Mouse (Mus musculus) heart, embryonic 15.5 days (tissue): ENCODE measurements around the gene H2-Ab1. TPM values are rescaled to one million over a fixed set of nuclear protein-coding genes. Genes with fewer than 3 reads are reported as not detected.

Experiments used
- ATAC-seq: fragments of 200-750 bp; cut with Nextera tagmentation; replicated peaks from 2 replicates; pipeline ENCODE4 v1.8.0; 2017; ENCODE audit warnings: low read depth, moderate TSS enrichment; ENCODE audit not compliant: insufficient number of reproducible peaks, insufficient read depth, low FRiP score
- H3K27ac ChIP-seq: fragments of 300-500 bp; sonication (generic); 2 replicates; pipeline ENCODE4 v1.5.1; 2015; ENCODE audit warnings: mild to moderate bottlenecking, inconsistent platforms
- H3K27me3 ChIP-seq: fragments of 300-500 bp; sonication (generic); 2 replicates; pipeline ENCODE4 v1.6.1; 2015; ENCODE audit warnings: inconsistent platforms
- H3K36me3 ChIP-seq: fragments of 300-500 bp; sonication (generic); 2 replicates; pipeline ENCODE4 v1.6.1; 2015; ENCODE audit warnings: mild to moderate bottlenecking, inconsistent platforms
- H3K4me1 ChIP-seq: fragments of 300-500 bp; sonication (generic); replicated peaks from 2 replicates; pipeline ENCODE4 v1.6.1; 2015; ENCODE audit warnings: inconsistent platforms
- H3K4me2 ChIP-seq: fragments of 300-500 bp; sonication (generic); 2 replicates; pipeline ENCODE4 v1.6.1; 2015; ENCODE audit warnings: inconsistent platforms, mild to moderate bottlenecking, moderate library complexity
- H3K4me3 ChIP-seq: fragments of 300-500 bp; sonication (generic); 2 replicates; pipeline ENCODE4 v1.5.1; 2015; ENCODE audit warnings: mild to moderate bottlenecking, inconsistent platforms
- H3K9ac ChIP-seq: fragments of 300-500 bp; sonication (generic); 2 replicates; pipeline ENCODE4 v1.6.1; 2015; ENCODE audit warnings: mild to moderate bottlenecking, inconsistent platforms
- H3K9me3 ChIP-seq: fragments of 300-500 bp; sonication (generic); replicated peaks from 2 replicates; pipeline ENCODE4 v1.6.1; 2016; ENCODE audit warnings: inconsistent platforms
- whole genome bisulfite sequencing: fragments of 180-500 bp; shearing (Covaris S2); methylation state at CpG from one replicate; pipeline ENCODE4 v1.1.7; 2015; ENCODE audit warnings: mixed read lengths; 5-methylcytosine and 5-hydroxymethylcytosine counted together
- polyA plus RNA-seq: library from polyadenylated mRNA; unstranded; fragments of >200 nt; fragmentation: Nextera tagmentation; extraction: Ambion mirVana; gene quantifications from 2 replicates; pipeline ENCODE4 v1.2.1, GENCODE M21; 2015

H2-Ab1 gene
- 16.2 and 120 TPM in 2 replicates for polyA plus RNA-seq

- no peak for ATAC-seq
- no peaks in the 10 kb centered on the region for H3K36me3 ChIP-seq
- peaks cover 6% of the 10 kb centered on the region; the same call in 1 of the 2 replicates for H3K4me1 ChIP-seq
- H3K27me3 ChIP-seq = peaks cover 24% of the 10 kb centered on the region
- H3K4me3 ChIP-seq = no peak within 1 kb of the TSS
- WGBS = 65% methylated on average over 11 of the region's 11 CpGs
- no peak within 1 kb of the TSS for H3K9ac ChIP-seq
- no peak within 1 kb of the TSS; the same call in 1 of the 2 replicates for H3K27ac ChIP-seq
- H3K9me3 ChIP-seq = no peaks in the 10 kb centered on the region
- no peak within 1 kb of the TSS for H3K4me2 ChIP-seq
These were observed at the start of gene H2-Ab1 for GRCm38 (mm10) chr17:34257594-34258375. TSS of gene H2-Ab1 (plus strand) at chr17:34257689.

DNA sequence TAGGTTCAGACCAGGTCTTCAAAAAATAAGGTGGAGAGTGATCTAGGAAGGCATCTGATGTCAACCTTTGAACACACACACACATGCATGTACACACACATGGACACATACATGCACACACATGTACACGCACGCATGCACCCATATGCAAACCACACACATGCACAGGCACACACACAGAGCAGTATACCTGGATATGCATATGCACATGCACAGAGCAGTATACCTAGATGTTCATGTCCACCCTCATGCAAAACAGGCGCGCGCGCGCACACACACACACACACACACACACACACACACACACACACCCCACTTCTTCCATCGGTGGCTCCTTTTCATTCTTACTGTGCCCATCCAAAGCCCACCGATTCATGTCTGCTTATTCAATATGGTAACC lies 49.6 kb upstream of the H2-Ab1 start:
- no peak overlapping the region for H3K27ac ChIP-seq
- H3K4me2 ChIP-seq = no peak overlapping the region
- WGBS = 95% methylated on average over 9 of the region's 9 CpGs
- H3K36me3 ChIP-seq = no peaks in the 10 kb centered on the region
- no peak overlapping the region for H3K4me3 ChIP-seq
- H3K27me3 ChIP-seq = peaks cover 69% of the 10 kb centered on the region
- ATAC-seq = no peak
- H3K9me3 ChIP-seq = no peaks in the 10 kb centered on the region
- H3K4me1 ChIP-seq = peaks cover 11% of the 10 kb centered on the region
- no peak overlapping the region for H3K9ac ChIP-seq

DNA sequence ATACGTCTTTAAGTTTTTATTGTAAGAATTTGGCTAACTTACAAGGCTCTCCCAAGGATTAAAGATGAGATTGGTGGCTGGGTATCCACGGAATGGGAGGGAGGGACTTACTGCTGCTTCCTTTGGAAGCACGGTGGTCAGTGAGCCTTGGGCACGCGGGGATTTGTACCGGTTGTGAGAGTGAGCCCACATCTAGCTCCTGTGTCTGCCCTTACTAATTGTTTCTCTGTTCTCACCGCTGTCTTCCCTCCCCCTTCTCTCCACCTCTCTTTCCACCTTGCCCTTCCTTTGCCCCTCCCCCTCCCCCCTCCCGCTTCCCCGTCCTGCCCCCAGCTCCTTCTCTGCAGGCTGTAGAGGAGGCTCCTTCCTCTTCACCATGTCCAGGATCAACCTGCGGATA lies 49.1 kb upstream of the H2-Ab1 start:
- H3K4me2 ChIP-seq = no peak overlapping the region
- no peak overlapping the region for H3K4me3 ChIP-seq

GRCm38 (mm10) chr17:34209680-34210079 lies 47.8 kb upstream of the H2-Ab1 start:
- WGBS = 42% methylated on average over 3 of the region's 3 CpGs
- Histone ChIP-seq H3K27me3 (peaks cover 77% of the 10 kb centered on the region), H3K36me3 (no peaks in the 10 kb centered on the region), H3K9ac (no peak overlapping the region), H3K27ac (no peak overlapping the region), H3K9me3 (no peaks in the 10 kb centered on the region), H3K4me1 (peaks cover 11% of the 10 kb centered on the region), H3K4me2 (no peak overlapping the region), H3K4me3 (no peak overlapping the region)
- no peak for ATAC-seq

More for the DNA sequence above, 49.1 kb upstream of the H2-Ab1 start:
- Histone ChIP-seq H3K9ac (no peak overlapping the region), H3K27me3 (peaks cover 69% of the 10 kb centered on the region), H3K4me1 (peaks cover 11% of the 10 kb centered on the region), H3K9me3 (no peaks in the 10 kb centered on the region), H3K36me3 (no peaks in the 10 kb centered on the region), H3K27ac (no peak overlapping the region)
- no peak for ATAC-seq
- WGBS = 20% methylated on average over 10 of the region's 10 CpGs

DNA sequence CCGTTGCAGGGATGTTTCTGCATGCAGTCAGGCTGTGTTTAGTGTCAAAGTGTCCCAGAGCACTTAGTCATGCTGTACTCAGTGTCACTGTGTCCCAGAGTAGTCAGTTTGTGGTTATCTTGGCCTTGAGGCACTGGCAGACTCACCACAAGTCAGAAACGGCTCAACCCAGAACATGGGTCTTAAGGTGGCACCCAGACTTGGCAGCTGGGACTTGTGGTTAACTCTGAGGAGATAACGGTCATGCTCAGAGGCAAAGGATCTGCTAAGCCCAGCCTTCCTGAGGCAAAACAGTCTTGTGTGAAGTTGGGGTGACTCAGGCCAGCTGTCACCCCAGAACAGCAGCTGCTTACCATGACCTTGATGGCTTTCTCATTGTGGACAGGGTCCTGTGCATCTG lies 46.9 kb upstream of the H2-Ab1 start:
- H3K4me2 ChIP-seq = no peak overlapping the region
- H3K9ac ChIP-seq = no peak overlapping the region
- H3K4me3 ChIP-seq = no peak overlapping the region
- peaks cover 79% of the 10 kb centered on the region for H3K27me3 ChIP-seq
- ATAC-seq = no peak
- H3K27ac ChIP-seq = no peak overlapping the region
- WGBS = 57% methylated on average over 3 of the region's 3 CpGs
- peaks cover 3% of the 10 kb centered on the region for H3K4me1 ChIP-seq
- H3K36me3 ChIP-seq = no peaks in the 10 kb centered on the region
- H3K9me3 ChIP-seq = no peaks in the 10 kb centered on the region

- WGBS = 21% methylated on average over 23 of the region's 23 CpGs
- Histone ChIP-seq H3K9me3 (no peaks in the 10 kb centered on the region), H3K36me3 (no peaks in the 10 kb centered on the region), H3K27ac (no peak overlapping the region), H3K27me3 (peaks cover 73% of the 10 kb centered on the region), H3K4me3 (no peak overlapping the region), H3K4me1 (no peaks in the 10 kb centered on the region), H3K9ac (no peak overlapping the region), H3K4me2 (no peak overlapping the region)
- no peak for ATAC-seq
These were observed 45.6 kb upstream of the H2-Ab1 start for GRCm38 (mm10) chr17:34211746-34212365.

GRCm38 (mm10) chr17:34213936-34214335 lies 43.6 kb upstream of the H2-Ab1 start:
- peaks cover 58% of the 10 kb centered on the region for H3K27me3 ChIP-seq

DNA sequence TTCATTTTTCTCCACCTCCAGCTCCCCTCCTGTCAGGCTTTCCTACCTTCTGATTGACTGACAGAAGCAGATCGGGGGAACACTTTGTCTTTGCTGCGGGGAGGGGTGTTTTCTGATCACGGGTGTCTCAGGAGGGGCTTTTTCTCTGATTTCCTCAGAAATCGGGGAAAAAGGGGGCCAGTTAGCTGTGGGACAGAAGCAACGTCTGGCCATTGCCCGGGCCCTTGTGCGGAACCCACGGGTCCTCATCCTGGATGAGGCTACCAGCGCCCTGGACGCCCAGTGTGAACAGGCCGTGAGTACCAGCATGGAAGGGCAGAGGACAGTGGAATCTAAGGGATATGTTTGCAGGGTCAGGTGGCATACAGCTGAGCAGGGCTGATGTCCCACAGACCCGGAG lies 42.3 kb upstream of the H2-Ab1 start:
- Histone ChIP-seq H3K9me3 (peaks cover 2% of the 10 kb centered on the region; the same call in 1 of the 2 replicates), H3K27ac (no peak overlapping the region), H3K4me2 (no peak overlapping the region), H3K36me3 (no peaks in the 10 kb centered on the region), H3K4me3 (no peak overlapping the region), H3K27me3 (peaks cover 50% of the 10 kb centered on the region), H3K4me1 (no peaks in the 10 kb centered on the region), H3K9ac (no peak overlapping the region)
- no peak for ATAC-seq
- 83% methylated on average over 12 of the region's 12 CpGs for WGBS

More at GRCm38 (mm10) chr17:34213936-34214335, 43.6 kb upstream of the H2-Ab1 start:
- 47% methylated on average over 21 of the region's 21 CpGs for WGBS
- no peak overlapping the region for H3K9ac ChIP-seq
- H3K36me3 ChIP-seq = no peaks in the 10 kb centered on the region
- no peak for ATAC-seq
- no peaks in the 10 kb centered on the region for H3K4me1 ChIP-seq
- peaks cover 1% of the 10 kb centered on the region; the same call in 1 of the 2 replicates for H3K9me3 ChIP-seq
- H3K27ac ChIP-seq = no peak overlapping the region
- no peak overlapping the region for H3K4me2 ChIP-seq
- H3K4me3 ChIP-seq = no peak overlapping the region

DNA sequence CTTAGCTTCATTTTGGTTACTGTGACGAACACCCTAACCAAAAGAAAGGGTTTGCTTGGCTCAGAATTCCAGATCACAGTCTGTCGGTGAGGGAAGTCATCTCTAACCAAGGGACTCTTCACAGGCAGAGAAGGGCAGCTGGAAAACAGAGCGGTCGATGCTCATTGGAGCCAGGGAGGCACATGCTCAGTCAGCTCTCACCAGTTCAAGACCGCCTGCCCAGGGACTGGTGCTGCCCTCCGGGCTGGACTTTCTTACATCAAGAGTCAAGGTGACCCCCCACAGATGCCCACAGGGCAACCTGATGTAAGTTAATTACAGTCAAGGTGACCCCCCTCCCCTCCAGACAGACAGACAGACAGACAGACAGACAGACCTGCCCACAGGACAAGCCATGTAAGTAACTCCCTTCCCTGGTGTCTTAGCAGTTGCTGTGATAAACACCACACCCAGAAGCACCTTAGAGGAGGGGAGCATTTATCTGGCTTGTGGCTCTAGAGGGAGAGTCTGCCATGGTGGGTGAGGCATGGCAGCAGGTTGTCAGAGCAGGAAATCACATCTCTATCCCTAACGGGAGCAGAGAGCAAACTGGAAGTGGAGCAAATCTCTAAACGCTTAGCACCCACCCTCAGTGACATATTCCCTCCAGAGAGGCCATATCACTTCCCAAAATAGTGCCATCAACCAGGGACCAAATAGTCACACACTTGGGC lies 40.1 kb upstream of the H2-Ab1 start:
- Histone ChIP-seq H3K9me3 (peaks cover 2% of the 10 kb centered on the region; the same call in 1 of the 2 replicates), H3K36me3 (no peaks in the 10 kb centered on the region), H3K4me3 (no peak overlapping the region), H3K27ac (no peak overlapping the region), H3K4me2 (no peak overlapping the region), H3K4me1 (no peaks in the 10 kb centered on the region), H3K9ac (no peak overlapping the region), H3K27me3 (peaks cover 32% of the 10 kb centered on the region)
- WGBS = 77% methylated on average over 8 of the region's 8 CpGs
- no peak for ATAC-seq

DNA sequence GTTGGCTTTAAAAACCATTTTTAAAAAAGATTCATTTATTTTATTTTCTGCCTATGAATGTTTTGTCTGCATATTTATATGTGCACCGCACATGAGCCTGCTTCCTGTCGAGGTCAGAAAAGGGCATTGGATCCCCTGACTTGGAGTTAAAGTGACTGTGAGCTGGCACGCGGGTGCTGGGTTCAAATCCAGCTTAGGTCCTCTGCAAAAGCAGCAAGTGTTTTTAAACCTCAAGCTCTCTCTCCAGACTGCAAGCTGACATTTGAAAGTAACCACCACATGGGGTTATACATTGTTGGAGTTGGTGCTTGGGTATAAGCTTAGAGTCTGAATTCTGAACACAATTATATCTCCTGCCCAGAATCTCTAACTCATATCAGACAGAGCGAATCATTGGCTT lies 39.5 kb upstream of the H2-Ab1 start:
- H3K4me2 ChIP-seq = no peak overlapping the region
- no peak overlapping the region for H3K27ac ChIP-seq
- H3K9ac ChIP-seq = no peak overlapping the region
- no peak overlapping the region for H3K4me3 ChIP-seq
- H3K4me1 ChIP-seq = no peaks in the 10 kb centered on the region
- peaks cover 26% of the 10 kb centered on the region for H3K27me3 ChIP-seq
- H3K36me3 ChIP-seq = no peaks in the 10 kb centered on the region
- no peak for ATAC-seq
- WGBS = 84% methylated on average over 5 of the region's 5 CpGs
- peaks cover 2% of the 10 kb centered on the region; the same call in 1 of the 2 replicates for H3K9me3 ChIP-seq

- no peaks in the 10 kb centered on the region for H3K36me3 ChIP-seq
- no peaks in the 10 kb centered on the region for H3K4me1 ChIP-seq
- H3K4me3 ChIP-seq = no peak overlapping the region
- no peak overlapping the region for H3K9ac ChIP-seq
- 76% methylated on average over 11 of the region's 11 CpGs for WGBS
- H3K4me2 ChIP-seq = no peak overlapping the region
- no peak for ATAC-seq
- H3K27ac ChIP-seq = no peak overlapping the region
- H3K9me3 ChIP-seq = peaks cover 2% of the 10 kb centered on the region; the same call in 1 of the 2 replicates
- peaks cover 19% of the 10 kb centered on the region for H3K27me3 ChIP-seq
These were observed 38.8 kb upstream of the H2-Ab1 start for GRCm38 (mm10) chr17:34218675-34219074.
